Mouse (Mus musculus) heart, embryonic 11.5 days (tissue): ENCODE results near the gene Mon2. TPM values are rescaled to one million over a fixed set of nuclear protein-coding genes. Genes with fewer than 3 reads are reported as not detected.

Source experiments
- ATAC-seq: fragments of 200-750 bp; cut with Nextera tagmentation; replicated peaks from 2 replicates; pipeline ENCODE4 v1.8.0; 2017; ENCODE audit warnings: moderate library complexity; ENCODE audit not compliant: insufficient number of reproducible peaks, low FRiP score, low TSS enrichment
- H3K27ac ChIP-seq: fragments of 300-500 bp; sonication (generic); 2 replicates; pipeline ENCODE4 v1.5.1; 2014; ENCODE audit warnings: mild to moderate bottlenecking, low read depth, low read length
- H3K27me3 ChIP-seq: fragments of 300-500 bp; sonication (generic); 2 replicates; pipeline ENCODE4 v1.6.1; 2014; ENCODE audit warnings: mild to moderate bottlenecking, low read length, mixed read lengths; ENCODE audit not compliant: control insufficient read depth, insufficient read depth
- H3K36me3 ChIP-seq: fragments of 300-500 bp; sonication (generic); 2 replicates; pipeline ENCODE4 v1.6.1; 2014; ENCODE audit warnings: mild to moderate bottlenecking, low read length, moderate library complexity, mixed read lengths; ENCODE audit not compliant: control insufficient read depth, insufficient read depth
- H3K4me1 ChIP-seq: fragments of 300-500 bp; sonication (generic); 2 replicates; pipeline ENCODE4 v1.6.1; 2014; ENCODE audit warnings: low read length; ENCODE audit not compliant: control insufficient read depth, insufficient read depth
- H3K4me2 ChIP-seq: fragments of 300-500 bp; sonication (generic); 2 replicates; pipeline ENCODE4 v1.6.1; 2014; ENCODE audit warnings: mild to moderate bottlenecking, moderate library complexity
- H3K4me3 ChIP-seq: fragments of 300-500 bp; sonication (generic); 2 replicates; pipeline ENCODE4 v1.5.1; 2014; ENCODE audit warnings: low read depth, low read length
- H3K9ac ChIP-seq: fragments of 300-500 bp; sonication (generic); 2 replicates; pipeline ENCODE4 v1.6.1; 2014; ENCODE audit warnings: mild to moderate bottlenecking, low read depth, low read length, moderate library complexity
- H3K9me3 ChIP-seq: fragments of 300-500 bp; sonication (generic); replicated peaks from 2 replicates; pipeline ENCODE4 v1.6.1; 2016; ENCODE audit warnings: low read length; ENCODE audit not compliant: control insufficient read depth
- WGBS: fragments of 180-500 bp; shearing (Covaris S2); extraction: QIAGEN DNeasy Blood & Tissue Kit; methylation state at CpG from one replicate; pipeline ENCODE4 v1.1.7; 2014; ENCODE audit not compliant: insufficient replicate concordance; 5-methylcytosine and 5-hydroxymethylcytosine counted together
- polyA plus RNA-seq: library from polyadenylated mRNA; unstranded; fragments of >200 nt; fragmentation: Nextera tagmentation; extraction: Ambion mirVana; gene quantifications from 2 replicates; pipeline ENCODE4 v1.2.1, GENCODE M21; 2014

Mon2 gene
- polyA plus RNA-seq, 1 experiment from 2014 or later = 23.7 TPM

DNA sequence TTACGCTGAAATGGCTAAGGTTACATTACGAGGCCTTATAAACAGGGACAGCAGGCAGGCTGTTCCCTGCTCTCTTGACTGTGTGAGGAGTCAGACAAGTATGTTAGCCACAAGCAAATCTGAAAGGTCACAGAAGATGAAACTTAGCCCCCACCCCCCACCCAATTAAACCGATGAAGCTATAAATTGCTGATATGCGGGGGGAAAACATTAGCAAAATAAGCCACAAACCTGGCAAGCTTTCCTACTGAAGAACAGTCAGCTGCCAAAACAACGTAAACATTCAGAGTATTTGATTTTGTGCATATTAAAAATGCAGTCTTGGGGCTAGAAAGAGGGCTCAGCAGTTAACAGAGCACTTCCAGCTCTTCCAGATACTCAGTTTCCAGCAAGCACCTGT is 31.8 kb upstream of the Mon2 start:
- Histone ChIP-seq H3K4me2 (no peak overlapping the region), H3K9ac (no peak overlapping the region), H3K27me3 (no peaks in the 10 kb centered on the region), H3K4me1 (no peaks in the 10 kb centered on the region), H3K27ac (no peak overlapping the region), H3K4me3 (no peak overlapping the region), H3K36me3 (no peaks in the 10 kb centered on the region), H3K9me3 (no peaks in the 10 kb centered on the region)
- ATAC-seq = no peak
- 91% methylated on average over 5 of the region's 5 CpGs for WGBS

DNA sequence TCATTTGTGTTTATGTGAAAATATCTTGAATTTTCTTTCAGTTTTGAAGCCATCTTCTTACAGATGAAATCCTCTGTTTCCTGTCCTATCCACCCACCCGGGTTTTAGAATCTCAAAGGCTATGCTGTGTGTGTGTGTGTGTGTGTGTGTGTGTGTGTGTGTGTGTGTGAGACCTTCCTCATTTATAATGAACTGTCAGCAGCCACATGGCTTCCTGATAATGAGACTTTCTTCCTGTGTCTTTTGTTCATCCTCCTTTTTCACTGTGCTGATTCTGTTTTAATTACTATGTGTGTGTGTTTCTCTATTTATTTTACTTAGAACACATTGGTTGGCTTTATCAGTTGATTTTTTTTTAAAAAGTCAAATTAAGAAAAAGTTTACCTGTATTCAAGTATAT is 25.0 kb upstream of the Mon2 start:
- H3K9me3 ChIP-seq = no peaks in the 10 kb centered on the region
- no peak overlapping the region for H3K4me3 ChIP-seq
- no peak overlapping the region for H3K4me2 ChIP-seq
- H3K27me3 ChIP-seq = no peaks in the 10 kb centered on the region
- H3K36me3 ChIP-seq = no peaks in the 10 kb centered on the region
- ATAC-seq = no peak
- H3K9ac ChIP-seq = no peak overlapping the region
- 67% methylated on average over 1 of the region's 1 CpGs for WGBS
- no peak overlapping the region for H3K27ac ChIP-seq
- H3K4me1 ChIP-seq = no peaks in the 10 kb centered on the region

DNA sequence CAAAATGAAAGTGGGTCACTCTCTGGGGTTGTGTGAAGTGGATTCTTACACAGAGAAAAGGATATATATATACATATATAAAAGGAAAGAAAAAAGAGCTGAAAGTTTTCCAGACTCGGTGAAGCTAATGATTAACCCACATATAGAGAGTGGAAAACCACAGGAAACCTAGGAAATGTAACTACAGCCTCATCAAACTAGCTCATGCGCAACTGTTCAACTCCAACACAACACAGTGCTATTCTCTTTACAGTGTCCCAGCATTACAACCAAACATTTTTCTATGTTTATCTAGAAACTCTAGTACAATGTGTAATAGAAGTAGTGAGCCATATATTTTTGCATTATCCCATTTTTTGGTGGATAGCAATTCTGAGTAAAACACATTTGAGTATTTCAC is 24.3 kb upstream of the Mon2 start:
- no peaks in the 10 kb centered on the region for H3K9me3 ChIP-seq
- WGBS = 82% methylated on average over 2 of the region's 2 CpGs
- H3K36me3 ChIP-seq = no peaks in the 10 kb centered on the region
- no peak overlapping the region for H3K27ac ChIP-seq
- H3K4me1 ChIP-seq = no peaks in the 10 kb centered on the region
- H3K9ac ChIP-seq = no peak overlapping the region
- ATAC-seq = no peak
- H3K27me3 ChIP-seq = no peaks in the 10 kb centered on the region
- no peak overlapping the region for H3K4me2 ChIP-seq
- no peak overlapping the region for H3K4me3 ChIP-seq

DNA sequence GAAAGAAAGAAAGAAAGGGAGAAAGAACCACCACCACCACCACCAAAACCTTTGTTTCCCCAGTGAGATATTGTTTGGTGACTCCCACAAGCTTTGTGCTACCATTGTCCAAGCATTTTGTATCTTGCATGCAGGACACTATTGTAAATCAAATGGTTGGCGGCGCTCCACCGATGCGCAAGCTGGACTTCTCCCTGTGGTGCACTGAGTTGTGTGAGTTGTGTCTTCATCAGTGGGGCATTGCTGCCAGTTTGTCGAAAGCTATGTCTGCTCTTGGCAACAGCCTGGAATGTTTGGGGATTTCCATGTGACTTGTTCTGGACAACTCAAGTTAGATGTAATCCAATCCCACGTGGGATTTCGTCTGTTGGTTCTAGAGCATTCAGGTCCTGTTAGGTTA is 18.2 kb upstream of the Mon2 start:
- 82% methylated on average over 7 of the region's 7 CpGs for WGBS
- no peaks in the 10 kb centered on the region for H3K4me1 ChIP-seq

DNA sequence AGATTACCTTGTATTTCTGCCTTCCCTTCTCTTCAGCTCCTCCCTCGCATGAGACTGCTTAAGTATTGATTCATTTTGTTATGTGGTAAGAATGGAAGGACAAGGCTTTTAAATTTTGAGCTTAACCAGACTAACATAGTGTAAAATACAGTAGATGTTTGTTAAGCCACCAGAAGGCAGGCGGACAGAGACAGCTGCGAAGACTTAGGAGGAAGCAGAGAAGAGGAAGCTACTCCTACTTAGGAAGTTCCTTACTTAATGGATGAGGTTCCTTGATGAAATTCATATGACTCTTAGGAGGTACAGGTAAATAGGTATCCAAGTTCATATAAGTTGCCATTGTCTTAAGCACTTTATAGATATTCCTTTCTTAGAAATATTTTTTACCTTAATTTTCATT is 16.3 kb upstream of the Mon2 start:
- no peak for ATAC-seq
- Histone ChIP-seq H3K9me3 (no peaks in the 10 kb centered on the region), H3K27me3 (no peaks in the 10 kb centered on the region), H3K4me1 (no peaks in the 10 kb centered on the region), H3K36me3 (no peaks in the 10 kb centered on the region), H3K27ac (no peak overlapping the region), H3K4me3 (no peak overlapping the region), H3K9ac (no peak overlapping the region), H3K4me2 (no peak overlapping the region)
- 66% methylated on average over 3 of the region's 3 CpGs for WGBS

More for the DNA sequence above, 18.2 kb upstream of the Mon2 start:
- Histone ChIP-seq H3K9ac (no peak overlapping the region), H3K9me3 (no peaks in the 10 kb centered on the region), H3K27ac (no peak overlapping the region), H3K4me3 (no peak overlapping the region), H3K36me3 (no peaks in the 10 kb centered on the region), H3K4me2 (no peak overlapping the region), H3K27me3 (no peaks in the 10 kb centered on the region)
- ATAC-seq = no peak

DNA sequence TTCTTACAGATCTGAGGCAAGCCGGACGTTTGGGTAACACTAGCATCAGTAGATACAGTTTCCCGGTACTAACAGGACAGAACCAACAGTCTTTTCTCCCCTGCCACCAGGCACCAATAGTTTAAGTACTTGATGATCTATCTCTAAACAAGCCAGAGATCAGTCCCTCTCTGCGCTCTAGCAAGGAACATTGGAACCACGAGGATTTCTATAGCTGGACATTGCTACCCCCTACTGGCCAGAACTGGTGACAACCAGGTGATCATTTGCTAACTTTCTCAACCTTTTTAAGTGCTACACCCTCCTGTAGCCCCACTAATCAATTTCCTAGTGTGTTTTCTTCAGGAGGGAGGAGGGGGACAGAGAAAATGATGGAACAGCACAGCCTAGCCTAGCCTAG is 15.4 kb upstream of the Mon2 start:
- Histone ChIP-seq H3K27ac (no peak overlapping the region), H3K4me2 (no peak overlapping the region), H3K36me3 (no peaks in the 10 kb centered on the region), H3K27me3 (no peaks in the 10 kb centered on the region), H3K9me3 (no peaks in the 10 kb centered on the region), H3K4me3 (no peak overlapping the region), H3K9ac (no peak overlapping the region), H3K4me1 (no peaks in the 10 kb centered on the region)
- WGBS = 36% methylated on average over 5 of the region's 5 CpGs
- no peak; the same call in 1 of the 2 replicates for ATAC-seq

DNA sequence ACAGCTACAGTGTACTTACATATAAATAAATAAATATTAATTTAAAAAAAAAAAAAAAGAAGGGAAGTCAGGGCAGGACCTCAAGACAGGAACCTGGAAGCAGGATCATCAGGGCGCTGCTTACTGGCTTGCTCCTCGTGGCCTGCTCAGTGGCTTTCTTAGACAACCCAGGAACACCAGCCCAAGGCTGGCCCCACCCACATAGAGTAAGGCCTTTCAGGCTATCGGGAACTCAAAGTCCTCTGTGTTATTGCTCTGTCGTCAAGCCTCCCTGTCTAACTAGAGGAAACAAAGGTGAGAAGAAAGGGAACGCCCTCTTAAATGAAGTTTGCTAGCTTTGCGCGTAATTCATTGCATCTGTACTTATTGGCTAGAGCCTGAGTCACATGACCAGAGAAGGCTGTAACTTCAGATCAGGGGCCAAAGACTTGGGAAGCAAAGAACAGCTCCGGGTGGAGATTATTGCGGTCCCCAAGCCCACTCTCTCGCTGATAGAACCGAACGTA is 13.2 kb upstream of the Mon2 start:
- Histone ChIP-seq H3K27me3 (no peaks in the 10 kb centered on the region), H3K4me2 (0 out of 2 replicates have a peak overlapping the region, but pooled peaks have one; percentile 14), H3K36me3 (no peaks in the 10 kb centered on the region), H3K4me1 (no peaks in the 10 kb centered on the region), H3K9ac (no peak overlapping the region), H3K4me3 (no peak overlapping the region), H3K9me3 (no peaks in the 10 kb centered on the region), H3K27ac (no peak overlapping the region)
- ATAC-seq = no peak
- 68% methylated on average over 12 of the region's 12 CpGs for WGBS

DNA sequence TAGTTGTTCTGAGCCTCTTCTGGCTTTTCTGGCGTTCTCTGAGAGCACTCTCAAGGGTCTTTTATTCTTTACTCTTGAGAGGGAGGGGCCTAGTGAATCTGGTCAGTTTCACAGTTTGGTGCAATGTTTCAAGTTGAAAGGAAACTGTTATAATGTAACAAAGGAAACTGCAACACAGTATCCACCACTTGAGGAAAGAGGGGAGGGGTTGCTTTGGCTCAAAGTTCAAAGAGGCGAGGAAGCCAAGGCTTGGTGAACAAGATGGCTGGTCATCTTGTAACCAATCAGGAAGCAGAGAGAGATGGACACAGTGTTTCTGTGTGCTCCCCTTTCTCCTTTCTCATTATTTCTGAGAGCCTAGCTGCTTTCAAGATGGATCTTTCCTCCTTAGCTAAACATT is 10.5 kb upstream of the Mon2 start:
- no peaks in the 10 kb centered on the region for H3K4me1 ChIP-seq
- H3K27ac ChIP-seq = no peak overlapping the region
- no peaks in the 10 kb centered on the region for H3K9me3 ChIP-seq
- H3K4me3 ChIP-seq = no peak overlapping the region
- no peak overlapping the region for H3K4me2 ChIP-seq
- no peak for ATAC-seq
- 84% methylated on average over 2 of the region's 2 CpGs for WGBS
- no peak overlapping the region for H3K9ac ChIP-seq
- H3K27me3 ChIP-seq = no peaks in the 10 kb centered on the region
- H3K36me3 ChIP-seq = no peaks in the 10 kb centered on the region

DNA sequence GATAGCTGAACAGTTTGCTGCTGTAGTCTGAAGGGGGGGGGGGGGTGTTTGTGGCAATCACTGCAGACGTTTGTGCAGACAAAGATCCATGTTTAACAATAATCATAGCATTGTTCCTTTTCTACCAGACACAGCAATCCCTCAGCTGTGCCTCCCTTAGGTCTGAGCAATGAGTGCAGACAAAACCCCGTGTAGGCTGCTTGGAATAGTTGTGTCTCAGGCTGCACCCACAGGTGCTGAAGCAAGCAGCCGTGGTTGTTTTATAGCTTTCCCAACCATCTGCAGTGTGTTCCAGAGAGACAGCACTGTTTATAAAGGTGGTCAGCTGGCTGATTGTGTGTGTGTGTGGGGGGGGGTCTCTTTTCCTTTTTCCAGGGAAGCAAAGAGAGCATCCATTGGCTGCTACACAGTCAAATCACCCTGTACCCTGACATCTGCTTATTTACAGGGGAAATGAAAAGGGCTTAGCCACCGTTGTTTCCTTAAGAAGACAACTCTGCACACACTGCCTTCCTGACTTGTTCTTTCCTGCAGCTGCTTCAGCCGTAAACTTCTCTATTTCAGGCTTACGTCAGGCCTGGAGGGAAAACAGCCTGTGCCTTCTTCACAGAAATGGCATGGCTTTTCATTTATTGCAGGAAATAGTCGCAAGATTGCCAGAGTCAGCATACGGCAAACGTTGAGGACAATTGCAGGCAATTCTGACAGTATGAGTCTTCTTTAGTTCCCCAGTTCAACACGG is 8.8 kb upstream of the Mon2 start:
- no peaks in the 10 kb centered on the region for H3K9me3 ChIP-seq
- ATAC-seq = no peak
- no peak overlapping the region for H3K4me2 ChIP-seq
- no peak overlapping the region for H3K27ac ChIP-seq
- H3K36me3 ChIP-seq = no peaks in the 10 kb centered on the region
- 62% methylated on average over 10 of the region's 10 CpGs for WGBS
- no peaks in the 10 kb centered on the region for H3K4me1 ChIP-seq
- H3K9ac ChIP-seq = no peak overlapping the region
- H3K27me3 ChIP-seq = no peaks in the 10 kb centered on the region
- H3K4me3 ChIP-seq = no peak overlapping the region
